Mouse (Mus musculus) limb, embryonic 14.5 days (tissue): ENCODE results near the gene Calhm2. TPM values are rescaled to one million over a fixed set of nuclear protein-coding genes. Genes with fewer than 3 reads are reported as not detected.

Experiments used
- ATAC-seq: fragments of 200-750 bp; cut with Nextera tagmentation; 2 replicates; pipeline ENCODE4 v1.8.0; 2017; ENCODE audit warnings: low read depth, moderate number of reproducible peaks, moderate TSS enrichment; ENCODE audit not compliant: low FRiP score
- DNase-seq: peaks from one replicate; pipeline ENCODE4 v3.0.0-alpha.2; 2015; ENCODE audit warnings: low spot score
- H3K27ac ChIP-seq: fragments of 300-500 bp; sonication (generic); replicated peaks from 2 replicates; pipeline ENCODE4 v1.5.1; 2014; ENCODE audit warnings: low read depth, mild to moderate bottlenecking, low read length, moderate library complexity, mixed read lengths
- H3K27me3 ChIP-seq: fragments of 300-500 bp; sonication (generic); 2 replicates; pipeline ENCODE4 v1.6.1; 2014; ENCODE audit warnings: low read length, mixed read lengths; ENCODE audit not compliant: control insufficient read depth, insufficient read depth
- H3K36me3 ChIP-seq: fragments of 300-500 bp; sonication (generic); 2 replicates; pipeline ENCODE4 v1.6.1; 2014; ENCODE audit warnings: mild to moderate bottlenecking, low read length, moderate library complexity, mixed read lengths; ENCODE audit not compliant: control insufficient read depth, insufficient read depth
- H3K4me1 ChIP-seq: fragments of 300-500 bp; sonication (generic); 2 replicates; pipeline ENCODE4 v1.6.1; 2014; ENCODE audit warnings: antibody characterized with exemption, low read length, mixed read lengths; ENCODE audit not compliant: control insufficient read depth, insufficient read depth
- H3K4me2 ChIP-seq: fragments of 300-500 bp; sonication (generic); replicated peaks from 2 replicates; pipeline ENCODE4 v1.6.1; 2014; ENCODE audit warnings: low read depth, mild to moderate bottlenecking, low read length, moderate library complexity; ENCODE audit not compliant: severe bottlenecking
- H3K4me3 ChIP-seq: fragments of 300-500 bp; sonication (generic); replicated peaks from 2 replicates; pipeline ENCODE4 v1.5.1; 2014; ENCODE audit warnings: low read length
- H3K9ac ChIP-seq: fragments of 300-500 bp; sonication (generic); 2 replicates; pipeline ENCODE4 v1.6.1; 2014; ENCODE audit warnings: mild to moderate bottlenecking, low read depth, low read length, moderate library complexity; ENCODE audit not compliant: severe bottlenecking
- H3K9me3 ChIP-seq: fragments of 300-500 bp; sonication (generic); 2 replicates; pipeline ENCODE4 v1.6.1; 2016; ENCODE audit warnings: low read length; ENCODE audit not compliant: control insufficient read depth
- POLR2A ChIP-seq: fragments of 200-500 bp; IDR thresholded peaks from 2 replicates; pipeline ENCODE4 v1.8.0; 2012; ENCODE audit warnings: inconsistent platforms, mild to moderate bottlenecking, moderate library complexity, borderline replicate concordance; ENCODE audit not compliant: insufficient read depth, insufficient read length; ENCODE audit errors: extremely low read depth
- WGBS: fragments of 180-500 bp; shearing (Covaris S2); extraction: QIAGEN DNeasy Blood & Tissue Kit; methylation state at CpG from one replicate; pipeline ENCODE4 v1.1.7; 2014; 5-methylcytosine and 5-hydroxymethylcytosine counted together
- polyA plus RNA-seq, 2 experiments: library from polyadenylated mRNA; depleted of rRNA in 1 of 2; stranded (reverse) in 1 of 2; unstranded in 1 of 2; fragments of >200 nt; fragmentation: Nextera tagmentation in 1 of 2; extraction: Ambion mirVana in 1 of 2; gene quantifications; 2 replicates each; pipeline versions ENCODE4 v1.2.1 to v1.2.3; 2012 to 2014

Calhm2 gene
- polyA plus RNA-seq, 2 experiments: 4.7 to 11.4 TPM

GRCm38 (mm10) chr19:47104641-47105271 is 33.3 kb downstream of the Calhm2 start:
- Histone ChIP-seq H3K9me3 (no peaks in the 10 kb centered on the region), H3K27me3 (no peaks in the 10 kb centered on the region), H3K4me3 (no peak overlapping the region), H3K27ac (no peak overlapping the region), H3K4me1 (no peaks in the 10 kb centered on the region), H3K36me3 (peaks cover 100% of the 10 kb centered on the region), H3K4me2 (no peak overlapping the region), H3K9ac (no peak overlapping the region)
- DNase-seq: no peak
- WGBS: 90% methylated on average over 9 of the region's 9 CpGs
- ATAC-seq: no peak
- no peak for TF ChIP-seq POLR2A

DNA sequence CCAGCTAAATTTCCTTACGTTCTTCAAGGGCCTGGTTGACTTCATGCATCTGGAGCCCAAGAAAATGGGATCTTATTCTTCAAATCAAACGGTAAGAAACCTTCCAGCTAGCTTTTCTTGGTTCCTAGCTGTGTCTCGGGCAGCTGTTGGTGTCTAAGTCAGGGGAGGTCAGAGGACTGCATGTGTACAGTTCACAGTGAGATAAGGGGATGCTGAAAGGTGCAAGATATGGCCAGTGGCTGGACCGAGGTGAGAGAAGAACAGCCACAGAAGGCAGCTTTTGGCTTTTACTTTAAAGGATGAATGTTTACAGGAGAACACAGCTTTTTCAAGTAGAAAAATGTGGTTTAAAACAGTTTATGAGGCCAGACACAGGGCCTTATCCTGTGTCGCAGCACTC is 37.0 kb downstream of the Calhm2 start:
- 91% methylated on average over 5 of the region's 5 CpGs for WGBS
- TF ChIP-seq POLR2A: no peak
- Histone ChIP-seq H3K4me2 (no peak overlapping the region), H3K9me3 (no peaks in the 10 kb centered on the region), H3K27ac (no peak overlapping the region), H3K4me3 (no peak overlapping the region), H3K9ac (no peak overlapping the region), H3K4me1 (no peaks in the 10 kb centered on the region), H3K36me3 (peaks cover 92% of the 10 kb centered on the region), H3K27me3 (no peaks in the 10 kb centered on the region)
- ATAC-seq (no peak), DNase-seq (no peak)

- Histone ChIP-seq H3K27me3 (no peaks in the 10 kb centered on the region), H3K27ac (peak within 1 kb of the TSS; percentile 79), H3K36me3 (peaks cover 39% of the 10 kb centered on the region), H3K4me3 (peak within 1 kb of the TSS; percentile 94), H3K9me3 (no peaks in the 10 kb centered on the region), H3K4me2 (peak within 1 kb of the TSS; percentile 91), H3K9ac (peak within 1 kb of the TSS; percentile 93), H3K4me1 (peaks cover 10% of the 10 kb centered on the region)
- DNase-seq (peak; percentile 96), ATAC-seq (peak; percentile 100)
- peak; percentile 66; the same call in 1 of the 2 replicates for TF ChIP-seq POLR2A
- 2% methylated on average over 54 of the region's 56 CpGs for WGBS
These were observed 47.4 kb downstream of the Calhm2 start, which contains the start of the genes Usmg5 and Pdcd11 for GRCm38 (mm10) chr19:47090550-47091156. Gene Usmg5 (minus strand): TSS chr19:47090647. Gene Pdcd11 (plus strand): TSS chr19:47090768.

- WGBS: 2% methylated on average over 35 of the region's 36 CpGs
- H3K36me3 ChIP-seq: peaks cover 39% of the 10 kb centered on the region
- peak overlapping the region; percentile 91 for H3K4me2 ChIP-seq
- no peaks in the 10 kb centered on the region for H3K9me3 ChIP-seq
- peak; percentile 62 for ATAC-seq
- peak overlapping the region; percentile 94 for H3K4me3 ChIP-seq
- no peak for TF ChIP-seq POLR2A
- peak overlapping the region; percentile 79 for H3K27ac ChIP-seq
- H3K9ac ChIP-seq: peak overlapping the region; percentile 93
- no peak for DNase-seq
- H3K27me3 ChIP-seq: no peaks in the 10 kb centered on the region
- peaks cover 10% of the 10 kb centered on the region for H3K4me1 ChIP-seq
These were observed 48.2 kb downstream of the Calhm2 start for GRCm38 (mm10) chr19:47089718-47090525.

DNA sequence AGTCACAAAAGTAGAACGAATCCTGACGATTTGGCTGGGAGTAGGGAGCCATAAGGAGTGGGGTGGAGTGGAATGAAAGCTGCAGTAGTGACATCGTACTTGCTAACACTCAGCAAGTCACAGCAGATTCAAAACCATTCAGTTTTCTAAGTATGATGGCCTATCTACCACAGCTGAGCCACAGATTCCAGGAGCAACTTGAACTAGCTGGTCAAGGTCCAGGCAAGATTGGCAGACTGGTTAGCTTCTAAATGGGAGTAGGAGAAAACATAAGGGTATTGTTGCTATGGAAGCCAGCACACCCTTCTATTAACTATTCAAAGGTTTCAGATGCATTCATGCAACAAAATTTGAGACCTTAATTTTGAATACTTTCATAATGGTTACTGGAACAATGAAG is 49.9 kb downstream of the Calhm2 start:
- TF ChIP-seq POLR2A: no peak
- Histone ChIP-seq H3K4me2 (no peak overlapping the region), H3K27me3 (no peaks in the 10 kb centered on the region), H3K4me3 (no peak overlapping the region), H3K36me3 (peaks cover 44% of the 10 kb centered on the region), H3K4me1 (peaks cover 10% of the 10 kb centered on the region), H3K9ac (no peak overlapping the region), H3K27ac (no peak overlapping the region), H3K9me3 (no peaks in the 10 kb centered on the region)
- no peak for DNase-seq
- ATAC-seq: no peak
- WGBS: 79% methylated on average over 3 of the region's 3 CpGs
